ENCODE assay signal across 7 mouse cellular contexts in genomic region chr13:4265455-4265854, GRCm38 (mm10). TPM values are rescaled to one million over a fixed set of nuclear protein-coding genes. Genes with fewer than 3 reads are reported as not detected.
"Had no signal": no experiment of that assay in that cellular context is flagged by ENCODE, and none has a peak within 500 bp of the region (broad histone marks: within the 10 kb centered on the region; RNA-seq: fewer than 3 reads in every experiment).

No protein-coding gene starts in this region.

RNA-seq across cellular contexts. Expression of gene Akr1c12, which starts 13.8 kb away (rescaled TPM):
- polyA plus RNA-seq: limb, embryonic 12.5 days; limb, embryonic 15.5 days; midbrain, embryonic 13.5 days; midbrain, embryonic 14.5 days; neural tube, embryonic 11.5 days had no signal

RNA-seq across cellular contexts. Expression of gene Akr1c19, which starts 37.0 kb away (rescaled TPM):
- polyA plus RNA-seq: macrophage, myocyte had no signal
